Comparison of ENCODE assay signal across 8 mouse cellular contexts in genomic region chr12:105008752-105009178, GRCm38 (mm10). TPM values are rescaled to one million over a fixed set of nuclear protein-coding genes. Genes with fewer than 3 reads are reported as not detected.
DNase-seq lines count a peak whose midpoint lies in the region; ATAC-seq lines count a peak whose summit lies in the region.

No protein-coding gene starts in this region.

- peak; percentile 77 for DNase-seq in adrenal gland, postnatal 10 days
- no peak for DNase-seq in adrenal gland, postnatal 4 days (ENCODE audit: low spot score in 2 of 2)
- DNase-seq in embryo, embryonic 11 days = peak; percentile 57
- peak; percentile 81 for DNase-seq in kidney, postnatal 10 days
- peak; percentile 79 for DNase-seq in splenic B cell, adult 2 months (ENCODE audit: low read depth, low spot score)
- no peak for DNase-seq in right cerebral cortex, postnatal 14 days

- no peaks in the 10 kb centered on the region for H3K36me3 ChIP-seq in heart, embryonic 14.5 days (ENCODE audit: control insufficient read depth, insufficient read depth, low read length)
- H3K36me3 ChIP-seq in splenic B cell, adult 2 months (ENCODE audit: control insufficient read depth, insufficient read depth, low read length, poor library complexity, severe bottlenecking) = no peaks in the 10 kb centered on the region

- peaks cover 31% of the 10 kb centered on the region for H3K27me3 ChIP-seq in heart, embryonic 14.5 days (ENCODE audit: control insufficient read depth, insufficient read depth, low read length)
- no peaks in the 10 kb centered on the region for H3K27me3 ChIP-seq in splenic B cell, adult 2 months (ENCODE audit: control insufficient read depth, insufficient read depth, low read length, poor library complexity, severe bottlenecking)

- no peaks in the 10 kb centered on the region for H3K9me3 ChIP-seq in heart, embryonic 14.5 days (ENCODE audit: control insufficient read depth, low read length)

- no peak overlapping the region for H3K27ac ChIP-seq in heart, embryonic 14.5 days (replicated peaks in 1 of 2; ENCODE audit: control insufficient read depth in 1 of 2, insufficient read depth in 1 of 2, low read depth in 2 of 2, low read length in 2 of 2)

- peak overlapping the region; percentile 80 for H3K4me2 ChIP-seq in heart, embryonic 14.5 days (ENCODE audit: low read length)

- peak; percentile 53 for ATAC-seq in heart, embryonic 14.5 days (ENCODE audit: insufficient number of reproducible peaks, insufficient read depth, low FRiP score, low read depth)
- peak; percentile 23 for ATAC-seq in megakaryocyte, adult 5-6 weeks (ENCODE audit: poor library complexity, severe bottlenecking)

- H3K4me1 ChIP-seq in heart, embryonic 14.5 days (ENCODE audit: control insufficient read depth in 2 of 2, insufficient read depth in 2 of 2, low read length in 2 of 2) = peaks cover 19% of the 10 kb centered on the region in 2 experiments

- peak overlapping the region; percentile 72 for H3K9ac ChIP-seq in heart, embryonic 14.5 days (ENCODE audit: low read length)

- peak overlapping the region; percentile 56 to 64 for H3K4me3 ChIP-seq in heart, embryonic 14.5 days (ENCODE audit: control insufficient read depth in 1 of 2, insufficient read depth in 1 of 2, low read depth in 1 of 2, low read length in 2 of 2)

- 0% methylated on average over 13 of the region's 13 CpGs for WGBS in heart, embryonic 14.5 days

RNA-seq across cellular contexts. Expression of gene Syne3, which starts 0.8 kb away (rescaled TPM):
- total RNA-seq in adrenal gland, postnatal 10 days (2021) = 1 to 10 TPM; 9.1 to 9.5 TPM
- total RNA-seq in adrenal gland, postnatal 4 days (2021) = 10 to 100 TPM; 11.3 to 11.7 TPM
- 0.75 and 0.93 TPM in 2 replicates for polyA plus RNA-seq in heart, embryonic 14.5 days (2014; fragmentation: Nextera tagmentation; extraction: Ambion mirVana)
- total RNA-seq in megakaryocyte, adult 5-6 weeks (2015) = 14.1 and 17.8 TPM in 2 replicates
- total RNA-seq in megakaryocyte, adult 5-6 weeks (2017) = 26.9 and 28.4 TPM in 2 replicates

RNA-seq across cellular contexts. Expression of gene Glrx5, which starts 23.7 kb away (rescaled TPM):
- 100 to 1,000 TPM; 158 to 160 TPM for total RNA-seq in adrenal gland, postnatal 10 days (2021)
- total RNA-seq in adrenal gland, postnatal 4 days (2021) = 100 to 1,000 TPM; 134 to 139 TPM
- 200 and 208 TPM in 2 replicates for polyA plus RNA-seq in heart, embryonic 14.5 days (2014; fragmentation: Nextera tagmentation; extraction: Ambion mirVana)
- 24.8 and 35.1 TPM in 2 replicates for total RNA-seq in megakaryocyte, adult 5-6 weeks (2015)
- total RNA-seq in megakaryocyte, adult 5-6 weeks (2017) = 10.0 and 10.7 TPM in 2 replicates

Comparison
In these comparisons a context has a peak if more than half of its experiments do, and no peak if none do; other contexts are left out.
1. DNase-seq: peak in adrenal gland, postnatal 10 days (single experiment), embryo, embryonic 11 days (single experiment), kidney, postnatal 10 days (single experiment) and splenic B cell, adult 2 months (single experiment); none in adrenal gland, postnatal 4 days (0 of 2) and right cerebral cortex, postnatal 14 days (single experiment).